22 mouse cellular contexts compared by ENCODE assay signal in the genomic region with DNA sequence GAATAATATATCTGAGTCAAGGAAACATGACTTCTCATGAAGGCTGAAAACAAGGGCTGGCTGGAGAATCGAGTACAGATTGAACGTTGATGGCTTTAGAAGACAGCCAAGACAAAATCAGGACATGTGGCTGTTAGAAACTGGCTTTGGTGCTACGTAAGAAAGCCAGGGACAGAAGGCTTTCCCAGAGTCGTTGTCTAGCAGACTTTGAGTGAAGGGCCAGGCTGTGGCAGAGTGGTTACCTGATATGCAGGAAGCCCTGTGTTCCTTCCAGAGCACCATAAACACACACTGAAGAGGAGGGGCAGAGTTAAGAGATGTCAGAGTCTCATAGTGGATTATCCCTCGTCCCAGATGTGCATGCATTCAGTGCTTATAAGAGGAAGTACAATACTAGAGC. TPM values are rescaled to one million over a fixed set of nuclear protein-coding genes. Genes with fewer than 3 reads are reported as not detected.
A peak's percentile ranks its signal among the peaks of the same experiment; 100 is the strongest.
DNase-seq lines count a peak whose midpoint lies in the region; ATAC-seq lines count a peak whose summit lies in the region.
"Had no signal": no experiment of that assay in that cellular context is flagged by ENCODE, and none has a peak within 500 bp of the region (broad histone marks: within the 10 kb centered on the region; RNA-seq: fewer than 3 reads in every experiment).

No protein-coding gene starts in this region.

- no peak overlapping the region for H3K4me2 ChIP-seq in embryonic facial prominence, embryonic 11.5 days (ENCODE audit: low read depth, low read length)
- H3K4me2 ChIP-seq: heart, embryonic 15.5 days; liver, embryonic 15.5 days; lung, embryonic 15.5 days; midbrain, embryonic 13.5 days; stomach, embryonic 15.5 days had no signal

- no peak overlapping the region for H3K4me3 ChIP-seq in embryonic facial prominence, embryonic 11.5 days (ENCODE audit: low read depth, low read length)
- H3K4me3 ChIP-seq: heart, embryonic 10.5 days; heart, embryonic 15.5 days; liver, embryonic 15.5 days; lung, embryonic 15.5 days; megakaryocyte, embryonic 14.5 days; midbrain, embryonic 13.5 days; stomach, embryonic 15.5 days had no signal

- ATAC-seq in embryonic facial prominence, embryonic 11.5 days (replicated peaks; ENCODE audit: insufficient number of reproducible peaks, low FRiP score, low TSS enrichment, low read depth): no peak
- ATAC-seq: intestine, embryonic 16.5 days; midbrain, embryonic 13.5 days had no signal

- no peak overlapping the region for H3K9ac ChIP-seq in embryonic facial prominence, embryonic 11.5 days (replicated peaks; ENCODE audit: low read length)
- H3K9ac ChIP-seq: heart, embryonic 15.5 days; liver, embryonic 15.5 days; lung, embryonic 15.5 days; midbrain, embryonic 13.5 days; stomach, embryonic 15.5 days had no signal

- peak; percentile 8 for DNase-seq in embryo, embryonic 11 days
- no peak for DNase-seq in embryo, embryonic 10.5 days (ENCODE audit: low spot score)
- peak; percentile 17 for DNase-seq in gastrocnemius, postnatal 25 days
- DNase-seq in gastrocnemius, postnatal 4 days (ENCODE audit: low spot score in 2 of 2): no peak
- peak; percentile 33 for DNase-seq in embryonic facial prominence, embryonic 11.5 days (ENCODE audit: low spot score)
- no peak for DNase-seq in thymus, postnatal 25 days
- no peak for DNase-seq in adrenal gland, adult 8-10 months
- DNase-seq: adrenal gland, postnatal 25 days; cerebellum, adult 11-12 months; cerebellum, adult 9-11 months; heart, adult 11 months; kidney, postnatal 10 days; layer of hippocampus, adult 9-11 months; lung, postnatal 36 days had no signal

- H3K27ac ChIP-seq in embryonic facial prominence, embryonic 11.5 days (replicated peaks; ENCODE audit: low read depth, low read length): no peak overlapping the region
- H3K27ac ChIP-seq: heart, embryonic 10.5 days; heart, embryonic 15.5 days; liver, embryonic 15.5 days; lung, embryonic 15.5 days; midbrain, embryonic 13.5 days; stomach, embryonic 15.5 days had no signal

- H3K9me3 ChIP-seq in embryonic facial prominence, embryonic 11.5 days (replicated peaks; ENCODE audit: control insufficient read depth, low read length): no peaks in the 10 kb centered on the region
- H3K9me3 ChIP-seq: heart, embryonic 10.5 days; heart, embryonic 15.5 days; liver, embryonic 15.5 days; lung, embryonic 15.5 days; megakaryocyte, embryonic 14.5 days; midbrain, embryonic 13.5 days; stomach, embryonic 15.5 days had no signal

- no peaks in the 10 kb centered on the region for H3K4me1 ChIP-seq in embryonic facial prominence, embryonic 11.5 days (ENCODE audit: control insufficient read depth, insufficient read depth, low read length)
- H3K4me1 ChIP-seq: heart, embryonic 10.5 days; heart, embryonic 15.5 days; liver, embryonic 15.5 days; lung, embryonic 15.5 days; midbrain, embryonic 13.5 days; stomach, embryonic 15.5 days had no signal

- 46% methylated on average over 5 of the region's 5 CpGs for WGBS in embryonic facial prominence, embryonic 11.5 days

- no peaks in the 10 kb centered on the region; the same call in 1 of the 2 replicates for H3K36me3 ChIP-seq in embryonic facial prominence, embryonic 11.5 days (replicated peaks; ENCODE audit: control insufficient read depth, insufficient read depth, low read depth, low read length)

- no peaks in the 10 kb centered on the region for H3K27me3 ChIP-seq in embryonic facial prominence, embryonic 11.5 days (ENCODE audit: control insufficient read depth, insufficient read depth, low read length)
- H3K27me3 ChIP-seq: heart, embryonic 15.5 days; liver, embryonic 15.5 days; lung, embryonic 15.5 days; megakaryocyte, embryonic 14.5 days; midbrain, embryonic 13.5 days; stomach, embryonic 15.5 days had no signal

RNA-seq across cellular contexts. Expression of a gene that starts 49.1 kb away (rescaled TPM):
- 10 to 100 TPM; 50.0 to 53.7 TPM for total RNA-seq in gastrocnemius, postnatal 25 days (2021)
- total RNA-seq in gastrocnemius, postnatal 4 days (2021): 10 to 100 TPM; 97.9 to 98.0 TPM
- 75.6 and 83.8 TPM in 2 replicates for polyA plus RNA-seq in embryonic facial prominence, embryonic 11.5 days (2014; fragmentation: Nextera tagmentation; extraction: Ambion mirVana)
- total RNA-seq in adrenal gland, adult 8-10 months (2022): 100 to 1,000 TPM; 114 to 157 (median 124) TPM

Comparison
In these comparisons a context has a peak if more than half of its experiments do, and no peak if none do; other contexts are left out.
1. DNase-seq: peak in embryo, embryonic 11 days (single experiment), gastrocnemius, postnatal 25 days (single experiment) and embryonic facial prominence, embryonic 11.5 days (single experiment); none in embryo, embryonic 10.5 days (single experiment), gastrocnemius, postnatal 4 days (0 of 2), thymus, postnatal 25 days (single experiment) and adrenal gland, adult 8-10 months (single experiment).